Mouse (Mus musculus) heart, adult 2 months (tissue): ENCODE data around the gene Ssrp1.

Experiments used
- CTCF ChIP-seq: fragments of 200-600 bp; IDR thresholded peaks from 2 replicates; pipeline ENCODE4 v1.8.1; 2022; ENCODE audit warnings: antibody characterized with exemption, mild to moderate bottlenecking, moderate library complexity
- EP300 ChIP-seq: fragments of 200-500 bp; IDR thresholded peaks from 2 replicates; pipeline ENCODE4 v1.6.1; 2011; ENCODE audit warnings: low read depth, low read length, control low read depth; ENCODE audit not compliant: insufficient read depth
- POLR2A ChIP-seq: fragments of 200-500 bp; IDR thresholded peaks from 2 replicates; pipeline ENCODE4 v1.6.1; 2011; ENCODE audit warnings: mild to moderate bottlenecking, low read depth, low read length, control low read depth; ENCODE audit not compliant: insufficient read depth

- TF ChIP-seq CTCF (no peak), POLR2A (no peak), EP300 (no peak)
These were observed 2.9 kb upstream of the Ssrp1 start for GRCm38 (mm10) chr2:85034169-85034568.
